Mouse (Mus musculus): ENCODE results near the gene Leng1. TPM values are rescaled to one million over a fixed set of nuclear protein-coding genes. Genes with fewer than 3 reads are reported as not detected.
A peak's percentile ranks its signal among the peaks of the same experiment; 100 is the strongest.

The Leng1 gene
- polyA plus RNA-seq, 1 experiment from 2014 or later, result 25.6 TPM

GRCm38 (mm10) chr7:3684698-3685097 is 19.1 kb upstream of the Leng1 start:
- WGBS, result 65% methylated on average over 8 of the region's 8 CpGs
- H3K27ac ChIP-seq (replicated peaks), result peak overlapping the region; percentile 73
- no peaks in the 10 kb centered on the region for H3K9me3 ChIP-seq
- no peak overlapping the region for H3K4me2 ChIP-seq (replicated peaks)
- ATAC-seq (ENCODE audit: low FRiP score, low read depth), result peak; percentile 24; the same call in 1 of the 2 replicates
- H3K4me3 ChIP-seq, result no peak overlapping the region
- H3K36me3 ChIP-seq, result peaks cover 25% of the 10 kb centered on the region
- H3K27me3 ChIP-seq, result no peaks in the 10 kb centered on the region
- H3K4me1 ChIP-seq, result peaks cover 18% of the 10 kb centered on the region
- no peak overlapping the region for H3K9ac ChIP-seq (replicated peaks)

GRCm38 (mm10) chr7:3683908-3684550 is 18.4 kb upstream of the Leng1 start:
- no peak overlapping the region for H3K4me3 ChIP-seq
- peaks cover 18% of the 10 kb centered on the region for H3K4me1 ChIP-seq
- peak overlapping the region; percentile 21 for H3K4me2 ChIP-seq (replicated peaks)
- H3K27ac ChIP-seq (replicated peaks), result peak overlapping the region; percentile 73
- 65% methylated on average over 10 of the region's 10 CpGs for WGBS
- H3K9me3 ChIP-seq, result no peaks in the 10 kb centered on the region
- peak; percentile 78 for ATAC-seq (ENCODE audit: low FRiP score, low read depth)
- H3K27me3 ChIP-seq, result no peaks in the 10 kb centered on the region
- no peak overlapping the region for H3K9ac ChIP-seq (replicated peaks)
- H3K36me3 ChIP-seq, result peaks cover 25% of the 10 kb centered on the region

DNA sequence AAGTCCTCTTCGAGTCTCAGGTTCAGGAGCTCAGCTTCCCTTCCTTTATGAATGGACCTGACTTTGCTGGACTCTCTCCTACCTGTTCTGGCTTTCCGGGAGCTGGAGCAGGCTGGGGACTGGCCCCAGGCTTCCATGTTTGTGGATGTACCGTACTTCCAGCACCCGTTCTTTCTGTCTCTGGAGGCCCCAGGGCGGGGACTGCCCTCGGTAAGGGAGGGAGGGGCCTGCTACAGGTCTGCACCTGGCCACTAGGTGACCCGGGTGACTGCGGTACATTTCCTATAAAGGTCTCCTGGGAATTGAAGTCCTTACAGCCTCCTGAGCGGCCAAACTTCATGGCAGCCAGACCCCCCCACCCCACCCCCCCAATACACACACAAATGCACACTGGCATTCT is 11.7 kb upstream of the Leng1 start, which contains the start of gene Tmc4:
Gene Tmc4, minus strand, starts transcription at position 212 of the 400 bp plus-strand sequence.
- Histone ChIP-seq H3K4me2 (replicated peaks) (no peak within 1 kb of the TSS), H3K9ac (replicated peaks) (no peak within 1 kb of the TSS), H3K4me3 (no peak within 1 kb of the TSS), H3K4me1 (no peaks in the 10 kb centered on the region), H3K27me3 (no peaks in the 10 kb centered on the region), H3K36me3 (peaks cover 10% of the 10 kb centered on the region; the same call in 1 of the 2 replicates), H3K27ac (replicated peaks) (no peak within 1 kb of the TSS), H3K9me3 (no peaks in the 10 kb centered on the region)
- no peak for ATAC-seq (ENCODE audit: low FRiP score, low read depth)
- WGBS, result 55% methylated on average over 9 of the region's 9 CpGs

- Histone ChIP-seq H3K4me3 (no peak overlapping the region), H3K9me3 (no peaks in the 10 kb centered on the region), H3K36me3 (peaks cover 10% of the 10 kb centered on the region; the same call in 1 of the 2 replicates), H3K27ac (replicated peaks) (no peak overlapping the region), H3K4me2 (replicated peaks) (no peak overlapping the region), H3K27me3 (no peaks in the 10 kb centered on the region), H3K4me1 (no peaks in the 10 kb centered on the region), H3K9ac (replicated peaks) (no peak overlapping the region)
- 89% methylated on average over 12 of the region's 12 CpGs for WGBS
- ATAC-seq (ENCODE audit: low FRiP score, low read depth), result no peak
Observed at GRCm38 (mm10) chr7:3676371-3676770, 10.7 kb upstream of the Leng1 start.

DNA sequence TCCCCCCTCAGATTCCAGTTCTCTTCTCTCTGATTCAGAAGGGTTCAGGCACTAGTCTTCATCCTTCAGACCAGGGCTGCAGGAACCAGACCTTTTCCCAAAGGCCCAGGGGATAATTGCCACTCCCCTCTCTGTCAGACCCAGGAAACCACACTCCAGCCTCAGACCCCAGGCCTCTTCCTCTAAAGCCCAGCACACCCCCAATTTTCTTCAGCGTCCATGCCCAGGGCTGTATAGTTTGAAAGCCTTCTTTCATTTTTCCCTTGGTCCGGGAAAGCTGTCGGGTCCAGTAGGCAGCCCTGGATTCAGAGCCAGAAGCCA is 9.5 kb upstream of the Leng1 start:
- no peak overlapping the region for H3K9ac ChIP-seq (replicated peaks)
- H3K27ac ChIP-seq (replicated peaks), result no peak overlapping the region
- H3K4me2 ChIP-seq (replicated peaks), result no peak overlapping the region
- peaks cover 7% of the 10 kb centered on the region; the same call in 1 of the 2 replicates for H3K36me3 ChIP-seq
- WGBS, result 73% methylated on average over 3 of the region's 3 CpGs
- no peaks in the 10 kb centered on the region for H3K4me1 ChIP-seq
- no peak overlapping the region for H3K4me3 ChIP-seq
- H3K9me3 ChIP-seq, result no peaks in the 10 kb centered on the region
- H3K27me3 ChIP-seq, result no peaks in the 10 kb centered on the region
- no peak; the same call in 1 of the 2 replicates for ATAC-seq (ENCODE audit: low FRiP score, low read depth)

- Histone ChIP-seq H3K9ac (replicated peaks) (no peak overlapping the region), H3K9me3 (no peaks in the 10 kb centered on the region), H3K4me2 (replicated peaks) (no peak overlapping the region), H3K27ac (replicated peaks) (no peak overlapping the region), H3K36me3 (peaks cover 5% of the 10 kb centered on the region; the same call in 1 of the 2 replicates), H3K27me3 (no peaks in the 10 kb centered on the region), H3K4me3 (no peak overlapping the region), H3K4me1 (no peaks in the 10 kb centered on the region)
- ATAC-seq (ENCODE audit: low FRiP score, low read depth), result peak; percentile 85
- whole genome bisulfite sequencing, result 75% methylated on average over 10 of the region's 10 CpGs
Observed at GRCm38 (mm10) chr7:3674507-3675227, 9.0 kb upstream of the Leng1 start.

DNA sequence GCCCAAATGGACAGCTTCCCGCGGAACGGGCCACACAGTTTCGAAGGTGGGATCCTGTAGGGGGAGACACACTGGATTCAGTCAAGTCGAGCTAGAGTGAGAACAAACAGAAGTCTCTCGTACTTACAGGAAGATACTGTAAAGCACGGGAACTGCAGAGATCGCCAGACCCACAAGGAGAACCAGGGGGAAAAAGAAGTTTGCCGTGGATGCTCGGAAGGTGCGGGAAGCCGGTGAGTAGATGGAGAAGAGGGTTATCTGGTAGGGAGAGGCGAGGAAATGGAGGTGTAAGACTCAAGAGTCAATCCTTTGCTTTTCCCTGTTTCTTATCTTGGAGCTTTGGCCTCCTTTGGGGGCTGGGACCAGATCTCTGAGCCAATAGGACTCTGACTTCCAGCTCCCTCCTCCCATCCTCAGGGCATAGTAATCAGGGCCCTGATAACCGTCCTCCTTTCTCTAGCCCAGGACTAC is 1.3 kb upstream of the Leng1 start:
- WGBS, result 22% methylated on average over 14 of the region's 14 CpGs
- H3K4me3 ChIP-seq, result no peak overlapping the region

GRCm38 (mm10) chr7:3664524-3665214 is 971 bp downstream of the Leng1 start:
- Histone ChIP-seq H3K9ac (replicated peaks) (peak overlapping the region; percentile 79), H3K36me3 (peaks cover 36% of the 10 kb centered on the region), H3K27ac (replicated peaks) (peak overlapping the region; percentile 84), H3K9me3 (no peaks in the 10 kb centered on the region), H3K4me3 (peak overlapping the region; percentile 77), H3K4me1 (peaks cover 26% of the 10 kb centered on the region), H3K4me2 (replicated peaks) (peak overlapping the region; percentile 80), H3K27me3 (no peaks in the 10 kb centered on the region)
- WGBS, result 32% methylated on average over 15 of the region's 15 CpGs
- ATAC-seq (ENCODE audit: low FRiP score, low read depth), result peak; percentile 14

More for the DNA sequence above, 1.3 kb upstream of the Leng1 start:
- Histone ChIP-seq H3K9me3 (no peaks in the 10 kb centered on the region), H3K4me1 (peaks cover 26% of the 10 kb centered on the region), H3K4me2 (replicated peaks) (no peak overlapping the region), H3K27ac (replicated peaks) (no peak overlapping the region), H3K36me3 (peaks cover 15% of the 10 kb centered on the region), H3K9ac (replicated peaks) (no peak overlapping the region), H3K27me3 (no peaks in the 10 kb centered on the region)
- no peak for ATAC-seq (ENCODE audit: low FRiP score, low read depth)

DNA sequence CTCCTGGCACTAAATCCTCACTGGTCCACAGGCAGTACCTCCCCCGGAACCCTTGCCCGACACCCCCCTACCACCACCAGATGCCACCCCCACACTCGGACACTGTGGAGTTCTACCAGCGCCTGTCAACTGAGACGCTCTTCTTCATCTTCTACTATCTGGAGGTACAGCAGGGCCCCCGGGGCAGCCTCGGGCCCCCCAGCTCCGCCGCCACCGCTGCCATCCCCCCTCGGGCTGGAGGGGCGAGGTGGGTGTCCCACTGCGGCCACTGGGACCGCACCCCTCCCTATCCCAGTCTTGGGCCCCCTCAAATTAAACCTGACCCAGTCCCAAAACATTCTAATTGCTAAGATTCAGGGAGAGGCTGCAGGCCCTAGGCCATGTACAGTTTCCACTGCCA is 7.1 kb downstream of the Leng1 start:
- Histone ChIP-seq H3K4me1 (peaks cover 4% of the 10 kb centered on the region; the same call in 1 of the 2 replicates), H3K9ac (replicated peaks) (no peak overlapping the region), H3K27me3 (no peaks in the 10 kb centered on the region), H3K4me3 (no peak overlapping the region), H3K9me3 (no peaks in the 10 kb centered on the region), H3K36me3 (peaks cover 97% of the 10 kb centered on the region), H3K27ac (replicated peaks) (no peak overlapping the region), H3K4me2 (replicated peaks) (no peak overlapping the region)
- WGBS, result 97% methylated on average over 14 of the region's 14 CpGs
- ATAC-seq (ENCODE audit: low FRiP score, low read depth), result no peak

GRCm38 (mm10) chr7:3656966-3657365 is 8.7 kb downstream of the Leng1 start:
- WGBS, result 90% methylated on average over 4 of the region's 4 CpGs
- H3K4me3 ChIP-seq, result no peak overlapping the region
- H3K36me3 ChIP-seq, result peaks cover 98% of the 10 kb centered on the region
- no peaks in the 10 kb centered on the region for H3K9me3 ChIP-seq
- no peaks in the 10 kb centered on the region for H3K4me1 ChIP-seq
- no peak overlapping the region for H3K27ac ChIP-seq (replicated peaks)
- H3K27me3 ChIP-seq, result no peaks in the 10 kb centered on the region
- no peak overlapping the region for H3K9ac ChIP-seq (replicated peaks)
- ATAC-seq (ENCODE audit: low FRiP score, low read depth), result 0 out of 2 replicates have a peak, but pooled peaks have one; percentile 3
- no peak overlapping the region for H3K4me2 ChIP-seq (replicated peaks)

- Histone ChIP-seq H3K9me3 (no peaks in the 10 kb centered on the region), H3K27me3 (0 out of 2 replicates have a peak, but pooled peaks cover 5% of the 10 kb centered on the region), H3K9ac (replicated peaks) (peak overlapping the region; percentile 100), H3K4me2 (replicated peaks) (peak overlapping the region; percentile 83), H3K4me1 (peaks cover 37% of the 10 kb centered on the region), H3K27ac (replicated peaks) (no peak overlapping the region), H3K4me3 (peak overlapping the region; percentile 99), H3K36me3 (peaks cover 20% of the 10 kb centered on the region)
- ATAC-seq (ENCODE audit: low FRiP score, low read depth), result no peak
- WGBS, result 67% methylated on average over 4 of the region's 4 CpGs
Observed at GRCm38 (mm10) chr7:3646641-3647040, 19.0 kb downstream of the Leng1 start.

DNA sequence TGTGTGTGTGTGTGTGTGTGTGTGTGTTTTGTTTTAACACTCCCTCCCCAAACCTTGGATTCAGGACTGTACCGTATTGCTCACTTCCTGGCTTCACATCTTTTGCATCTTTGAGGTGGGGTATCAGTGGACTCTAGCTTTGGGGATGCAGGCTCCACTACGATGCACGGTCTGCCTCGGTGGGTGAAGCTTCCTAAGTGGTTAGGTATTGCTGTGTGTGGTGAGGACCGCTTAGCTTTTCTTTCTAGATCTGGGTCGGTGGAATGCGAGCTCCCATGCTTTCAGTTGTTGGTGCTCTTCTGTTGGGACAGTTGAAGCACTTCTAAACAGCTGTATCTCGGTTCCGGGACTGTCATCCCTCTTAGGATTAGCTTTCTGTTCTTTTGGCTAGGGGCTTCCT is 19.5 kb downstream of the Leng1 start:
- H3K4me2 ChIP-seq (replicated peaks), result peak overlapping the region; percentile 83
- WGBS, result 17% methylated on average over 9 of the region's 9 CpGs
- ATAC-seq (ENCODE audit: low FRiP score, low read depth), result no peak
- H3K4me1 ChIP-seq, result peaks cover 37% of the 10 kb centered on the region
- H3K9ac ChIP-seq (replicated peaks), result peak overlapping the region; percentile 100
- peak overlapping the region; percentile 99 for H3K4me3 ChIP-seq
- H3K27ac ChIP-seq (replicated peaks), result 0 out of 2 replicates have a peak overlapping the region, but pooled peaks have one; percentile 96
- H3K9me3 ChIP-seq, result no peaks in the 10 kb centered on the region
- H3K36me3 ChIP-seq, result peaks cover 20% of the 10 kb centered on the region
- H3K27me3 ChIP-seq, result 0 out of 2 replicates have a peak, but pooled peaks cover 5% of the 10 kb centered on the region
